Mouse (Mus musculus) intestine, postnatal 0 days (tissue): ENCODE measurements at regions not wholly inside any gene's neighbourhood (a gene's known extent, or its start where the extent isn't known, plus 50 kb on each side); places are given as distances from the start of the nearest gene placed in this dataset.
A peak's percentile ranks its signal among the peaks of the same experiment; 100 is the strongest.

Source experiments
- ATAC-seq: fragments of 200-750 bp; cut with Nextera tagmentation; 2 replicates; pipeline ENCODE4 v1.8.0; 2017; ENCODE audit warnings: mild to moderate bottlenecking, moderate TSS enrichment, moderate library complexity
- H3K27ac ChIP-seq: fragments of 300-500 bp; sonication (generic); 2 replicates; pipeline ENCODE4 v1.5.1; 2014; ENCODE audit warnings: mild to moderate bottlenecking, low read depth, low read length, moderate library complexity
- H3K27me3 ChIP-seq: fragments of 300-500 bp; sonication (generic); replicated peaks from 2 replicates; pipeline ENCODE4 v1.6.1; 2014; ENCODE audit warnings: low read length, mixed read lengths; ENCODE audit not compliant: control insufficient read depth, insufficient read depth
- H3K36me3 ChIP-seq: fragments of 300-500 bp; sonication (generic); 2 replicates; pipeline ENCODE4 v1.6.1; 2014; ENCODE audit warnings: mild to moderate bottlenecking, moderate library complexity; ENCODE audit not compliant: control insufficient read depth, insufficient read depth
- H3K4me1 ChIP-seq: fragments of 300-500 bp; sonication (generic); replicated peaks from 2 replicates; pipeline ENCODE4 v1.6.1; 2014; ENCODE audit warnings: antibody characterized with exemption, low read length, mixed read lengths; ENCODE audit not compliant: control insufficient read depth, insufficient read depth
- H3K4me2 ChIP-seq: fragments of 300-500 bp; sonication (generic); replicated peaks from 2 replicates; pipeline ENCODE4 v1.6.1; 2014; ENCODE audit warnings: low read depth, mild to moderate bottlenecking, moderate library complexity
- H3K4me3 ChIP-seq: fragments of 300-500 bp; sonication (generic); 2 replicates; pipeline ENCODE4 v1.5.1; 2014; ENCODE audit warnings: low read depth, low read length
- H3K9ac ChIP-seq: fragments of 300-500 bp; sonication (generic); 2 replicates; pipeline ENCODE4 v1.6.1; 2014; ENCODE audit warnings: mild to moderate bottlenecking, low read depth, low read length
- H3K9me3 ChIP-seq: fragments of 300-500 bp; sonication (generic); 2 replicates; pipeline ENCODE4 v1.6.1; 2016; ENCODE audit warnings: mixed run types; ENCODE audit not compliant: control insufficient read depth
- CTCF ChIP-seq: sonication (generic); IDR thresholded peaks from 2 replicates; pipeline ENCODE4 v1.5.1; 2016; ENCODE audit warnings: low read depth, mild to moderate bottlenecking, control low read depth, antibody characterized with exemption, moderate library complexity
- WGBS: fragments of 180-500 bp; shearing (Covaris S2); extraction: QIAGEN DNeasy Blood & Tissue Kit; methylation state at CpG from one replicate; pipeline ENCODE4 v1.1.7; 2014; 5-methylcytosine and 5-hydroxymethylcytosine counted together

- Histone ChIP-seq H3K4me2 (peak overlapping the region; percentile 47; the same call in 1 of the 2 replicates), H3K9me3 (no peaks in the 10 kb centered on the region), H3K27ac (no peak overlapping the region), H3K4me3 (no peak overlapping the region; the same call in 1 of the 2 replicates), H3K4me1 (peaks cover 2% of the 10 kb centered on the region; the same call in 1 of the 2 replicates), H3K9ac (no peak overlapping the region), H3K36me3 (no peaks in the 10 kb centered on the region), H3K27me3 (no peaks in the 10 kb centered on the region)
- 22% methylated on average over 15 of the region's 15 CpGs for WGBS
- 0 out of 2 replicates have a peak, but pooled peaks have one; percentile 42 for ATAC-seq
- TF ChIP-seq CTCF = no peak
Measured at GRCm38 (mm10) chr5:118478120-118478768, 82.2 kb upstream of the Med13l start.

- no peak overlapping the region for H3K4me2 ChIP-seq
- H3K27ac ChIP-seq = no peak overlapping the region
- H3K4me3 ChIP-seq = no peak overlapping the region
- TF ChIP-seq CTCF = no peak
- no peaks in the 10 kb centered on the region for H3K27me3 ChIP-seq
- peak; percentile 40; the same call in 1 of the 2 replicates for ATAC-seq
- WGBS = 41% methylated on average over 5 of the region's 5 CpGs
- H3K36me3 ChIP-seq = no peaks in the 10 kb centered on the region
- no peaks in the 10 kb centered on the region for H3K9me3 ChIP-seq
- peaks cover 9% of the 10 kb centered on the region for H3K4me1 ChIP-seq
- no peak overlapping the region for H3K9ac ChIP-seq
Measured at GRCm38 (mm10) chr5:118480000-118480399, 80.5 kb upstream of the Med13l start.

GRCm38 (mm10) chr5:118480965-118481793 lies 79.3 kb upstream of the Med13l start:
- WGBS = 74% methylated on average over 10 of the region's 10 CpGs
- TF ChIP-seq CTCF = no peak
- no peak overlapping the region for H3K9ac ChIP-seq
- no peak for ATAC-seq
- H3K9me3 ChIP-seq = no peaks in the 10 kb centered on the region
- H3K36me3 ChIP-seq = no peaks in the 10 kb centered on the region
- H3K4me1 ChIP-seq = peaks cover 9% of the 10 kb centered on the region
- no peak overlapping the region for H3K4me3 ChIP-seq
- H3K4me2 ChIP-seq = no peak overlapping the region
- no peak overlapping the region for H3K27ac ChIP-seq
- 0 out of 2 replicates have a peak, but pooled peaks cover 2% of the 10 kb centered on the region for H3K27me3 ChIP-seq

GRCm38 (mm10) chr5:118481794-118482049 lies 78.8 kb upstream of the Med13l start:
- H3K4me3 ChIP-seq = no peak overlapping the region
- no peak for ATAC-seq
- no peak overlapping the region for H3K9ac ChIP-seq
- H3K27ac ChIP-seq = no peak overlapping the region
- peaks cover 9% of the 10 kb centered on the region for H3K4me1 ChIP-seq
- no peaks in the 10 kb centered on the region for H3K9me3 ChIP-seq
- H3K36me3 ChIP-seq = no peaks in the 10 kb centered on the region
- TF ChIP-seq CTCF = no peak
- H3K4me2 ChIP-seq = no peak overlapping the region
- 0 out of 2 replicates have a peak, but pooled peaks cover 3% of the 10 kb centered on the region for H3K27me3 ChIP-seq

GRCm38 (mm10) chr5:118482598-118482997 lies 77.9 kb upstream of the Med13l start:
- Histone ChIP-seq H3K27me3 (peaks cover 3% of the 10 kb centered on the region; the same call in 1 of the 2 replicates), H3K9ac (no peak overlapping the region), H3K9me3 (no peaks in the 10 kb centered on the region), H3K4me3 (no peak overlapping the region), H3K4me2 (no peak overlapping the region), H3K4me1 (peaks cover 9% of the 10 kb centered on the region), H3K36me3 (no peaks in the 10 kb centered on the region), H3K27ac (no peak overlapping the region)
- ATAC-seq = no peak
- TF ChIP-seq CTCF = no peak
- 58% methylated on average over 7 of the region's 7 CpGs for WGBS

- H3K4me2 ChIP-seq = no peak overlapping the region
- no peaks in the 10 kb centered on the region for H3K9me3 ChIP-seq
- WGBS = 20% methylated on average over 7 of the region's 7 CpGs
- no peak for ATAC-seq
- H3K27me3 ChIP-seq = peaks cover 3% of the 10 kb centered on the region; the same call in 1 of the 2 replicates
- TF ChIP-seq CTCF = no peak
- no peak overlapping the region for H3K9ac ChIP-seq
- H3K36me3 ChIP-seq = no peaks in the 10 kb centered on the region
- H3K27ac ChIP-seq = no peak overlapping the region
- H3K4me1 ChIP-seq = peaks cover 9% of the 10 kb centered on the region
- H3K4me3 ChIP-seq = no peak overlapping the region
Measured at GRCm38 (mm10) chr5:118483001-118483400, 77.5 kb upstream of the Med13l start.
